Mouse (Mus musculus) neural tube, embryonic 10.5 days (tissue): ENCODE data around the gene Clip1.

Experiments
- DNase-seq: peaks from one replicate; pipeline ENCODE4 v3.0.0-alpha.2; 2017; ENCODE audit warnings: low spot score; ENCODE audit errors: extremely low spot score

Clip1 gene

GRCm38 (mm10) chr5:123670800-123671472, 13.5 kb downstream of the Clip1 start:
- DNase-seq = no peak

GRCm38 (mm10) chr5:123669991-123670799, 14.2 kb downstream of the Clip1 start:
- DNase-seq = no peak

- no peak for DNase-seq
These were observed 16.5 kb downstream of the Clip1 start for GRCm38 (mm10) chr5:123667915-123668314.

GRCm38 (mm10) chr5:123665956-123666355, 18.5 kb downstream of the Clip1 start:
- DNase-seq = no peak

- no peak for DNase-seq
These were observed 20.1 kb downstream of the Clip1 start for GRCm38 (mm10) chr5:123664329-123664728.

- DNase-seq = no peak
These were observed 22.4 kb downstream of the Clip1 start for GRCm38 (mm10) chr5:123662059-123662458.

GRCm38 (mm10) chr5:123661602-123662001, 22.8 kb downstream of the Clip1 start:
- DNase-seq = no peak

- DNase-seq = no peak
These were observed 26.8 kb downstream of the Clip1 start for GRCm38 (mm10) chr5:123657651-123658050.

- DNase-seq = no peak
These were observed 29.5 kb downstream of the Clip1 start for GRCm38 (mm10) chr5:123654937-123655336.

- DNase-seq = no peak
These were observed 31.1 kb downstream of the Clip1 start for GRCm38 (mm10) chr5:123653287-123653801.

GRCm38 (mm10) chr5:123650825-123651224, 33.6 kb downstream of the Clip1 start:
- DNase-seq = no peak

GRCm38 (mm10) chr5:123642401-123642800, 42.0 kb downstream of the Clip1 start:
- DNase-seq = no peak

GRCm38 (mm10) chr5:123641259-123641900, 43.0 kb downstream of the Clip1 start:
- DNase-seq = no peak

- DNase-seq = no peak
These were observed 44.2 kb downstream of the Clip1 start for GRCm38 (mm10) chr5:123640181-123640580.

GRCm38 (mm10) chr5:123631210-123631609, 53.2 kb downstream of the Clip1 start:
- DNase-seq = no peak

- peak; percentile 51 for DNase-seq
These were observed 57.8 kb downstream of the Clip1 start for GRCm38 (mm10) chr5:123626631-123627030.

GRCm38 (mm10) chr5:123622421-123622820, 62.0 kb downstream of the Clip1 start:
- no peak for DNase-seq

GRCm38 (mm10) chr5:123618558-123618957, 65.9 kb downstream of the Clip1 start:
- peak; percentile 23 for DNase-seq

- DNase-seq = no peak
These were observed 70.2 kb downstream of the Clip1 start for GRCm38 (mm10) chr5:123614246-123614645.

- peak; percentile 73 for DNase-seq
These were observed 74.6 kb downstream of the Clip1 start for GRCm38 (mm10) chr5:123609843-123610242.

GRCm38 (mm10) chr5:123609416-123609815, 75.0 kb downstream of the Clip1 start:
- no peak for DNase-seq

- DNase-seq = no peak
These were observed 77.2 kb downstream of the Clip1 start for GRCm38 (mm10) chr5:123607211-123607669.
